Mouse (Mus musculus) ES-E14 (cell line): ENCODE data around the gene Plekho2.

Experiments
- CHD2 ChIP-seq: IDR thresholded peaks from 2 replicates; pipeline ENCODE4 v1.6.1; 2014; ENCODE audit warnings: mild to moderate bottlenecking, low read depth, low read length, inconsistent platforms
- MAFK ChIP-seq: IDR thresholded peaks from 2 replicates; pipeline ENCODE4 v1.6.1; 2014; ENCODE audit warnings: mild to moderate bottlenecking, low read depth, low read length, inconsistent platforms; ENCODE audit not compliant: insufficient read depth
- ZNF384 ChIP-seq: IDR thresholded peaks from 2 replicates; pipeline ENCODE4 v1.6.1; 2012; ENCODE audit warnings: low read depth, low read length, inconsistent platforms

- no peak for TF ChIP-seq CHD2
- TF ChIP-seq ZNF384, result no peak
- TF ChIP-seq MAFK, result no peak
These were observed 28.8 kb downstream of the Plekho2 start for GRCm38 (mm10) chr9:65551035-65551434.
